Mouse (Mus musculus) adrenal gland, postnatal 14 days (tissue): ENCODE measurements around the gene Lrrc8d. TPM values are rescaled to one million over a fixed set of nuclear protein-coding genes. Genes with fewer than 3 reads are reported as not detected.
A peak's percentile ranks its signal among the peaks of the same experiment; 100 is the strongest.

ENCODE experiments used
- DNase-seq: peaks from one replicate; pipeline ENCODE4 v3.0.0; 2021; ENCODE audit warnings: mixed read lengths
- long read RNA-seq, 2 experiments: library from polyadenylated mRNA; stranded (forward); transcript quantifications; one replicate each; pipeline ENCODE4 v2.0.0; 2021
- total RNA-seq: library from RNA; stranded (reverse); gene quantifications from 2 replicates; pipeline ENCODE4 v1.2.3, GENCODE M21; 2021

The Lrrc8d gene
- total RNA-seq, result 85.6 and 87.9 TPM in 2 replicates
- long read RNA-seq, experiment 1, transcript Lrrc8d-201 (3 exons, 3,923 nt), result major isoform, 11 of 40 reads
- long read RNA-seq, experiment 1, transcript Lrrc8d-209 (2 exons, 593 nt), result minor isoform, 5 of 40 reads
- long read RNA-seq, experiment 1, transcript Lrrc8d-202 (3 exons, 3,929 nt), result minor isoform, 6 of 40 reads
- long read RNA-seq, experiment 1, partial matches to known transcripts, result 0 of 40 reads
- long read RNA-seq, experiment 1, other reads (novel, unspliced or antisense), result 18 of 40 reads
- long read RNA-seq, experiment 2, transcript Lrrc8d-201 (3 exons, 3,923 nt), result major isoform, 8 of 28 reads
- long read RNA-seq, experiment 2, transcript Lrrc8d-202 (3 exons, 3,929 nt), result minor isoform, 6 of 28 reads
- long read RNA-seq, experiment 2, partial matches to known transcripts, result 0 of 28 reads
- long read RNA-seq, experiment 2, other reads (novel, unspliced or antisense), result 10 of 28 reads

- DNase-seq, result peak; percentile 94
Observed at GRCm38 (mm10) chr5:105699141-105700069, at the start of gene Lrrc8d. Lrrc8d (plus strand) TSS chr5:105699969.

- no peak for DNase-seq
Observed at GRCm38 (mm10) chr5:105650728-105651479, 48.9 kb upstream of the Lrrc8d start.

GRCm38 (mm10) chr5:105651561-105651991, 48.2 kb upstream of the Lrrc8d start:
- no peak for DNase-seq

- DNase-seq, result peak; percentile 90
Observed at GRCm38 (mm10) chr5:105654237-105655063, 45.3 kb upstream of the Lrrc8d start.

GRCm38 (mm10) chr5:105655100-105655734, 44.6 kb upstream of the Lrrc8d start:
- no peak for DNase-seq

- DNase-seq, result no peak
Observed at GRCm38 (mm10) chr5:105661894-105662293, 37.9 kb upstream of the Lrrc8d start.

- no peak for DNase-seq
Observed at GRCm38 (mm10) chr5:105666930-105667329, 32.8 kb upstream of the Lrrc8d start.

- DNase-seq, result no peak
Observed at GRCm38 (mm10) chr5:105667411-105667810, 32.4 kb upstream of the Lrrc8d start.

- DNase-seq, result no peak
Observed at GRCm38 (mm10) chr5:105669086-105669485, 30.7 kb upstream of the Lrrc8d start.

- DNase-seq, result no peak
Observed at GRCm38 (mm10) chr5:105669508-105670353, 30.0 kb upstream of the Lrrc8d start.

- no peak for DNase-seq
Observed at GRCm38 (mm10) chr5:105672332-105672731, 27.4 kb upstream of the Lrrc8d start.

GRCm38 (mm10) chr5:105675511-105675910, 24.3 kb upstream of the Lrrc8d start:
- no peak for DNase-seq

- DNase-seq, result no peak
Observed at GRCm38 (mm10) chr5:105677071-105677470, 22.7 kb upstream of the Lrrc8d start.

GRCm38 (mm10) chr5:105678243-105678642, 21.5 kb upstream of the Lrrc8d start:
- DNase-seq, result no peak

- DNase-seq, result no peak
Observed at GRCm38 (mm10) chr5:105679261-105679660, 20.5 kb upstream of the Lrrc8d start.

- no peak for DNase-seq
Observed at GRCm38 (mm10) chr5:105679921-105680843, 19.6 kb upstream of the Lrrc8d start.

- DNase-seq, result no peak
Observed at GRCm38 (mm10) chr5:105682143-105682611, 17.6 kb upstream of the Lrrc8d start.

GRCm38 (mm10) chr5:105683912-105684350, 15.8 kb upstream of the Lrrc8d start:
- DNase-seq, result no peak
